Mouse (Mus musculus): ENCODE data around the gene Olfr1342.

GRCm38 (mm10) chr4:118721742-118722483 lies 29.4 kb upstream of the Olfr1342 start:
- TF ChIP-seq CTCF (IDR thresholded peaks at IDR 0.05) (no peak), EP300 (IDR thresholded peaks at IDR 0.05) (no peak)
